Mouse (Mus musculus): ENCODE data around the gene Pnck.

- no peak for TF ChIP-seq CTCF (IDR thresholded peaks at IDR 0.05 in 2 of 3, conservative IDR thresholded peaks at IDR 0.05 in 1 of 3; ENCODE audit: control insufficient read depth in 1 of 3, insufficient read depth in 1 of 3, low read depth in 2 of 3, low read length in 3 of 3, poor library complexity in 1 of 3, severe bottlenecking in 1 of 3)
- no peak for TF ChIP-seq ZMIZ1 (IDR thresholded peaks at IDR 0.05; ENCODE audit: low read depth, low read length)
- no peak for TF ChIP-seq POLR2A (IDR thresholded peaks at IDR 0.05; ENCODE audit: control insufficient read depth in 1 of 2, insufficient read depth in 1 of 2, low read depth in 1 of 2, low read length in 2 of 2, poor library complexity in 1 of 2)
- no peak for TF ChIP-seq EP300 (IDR thresholded peaks at IDR 0.05; ENCODE audit: low read depth in 1 of 2, low read length in 2 of 2)
- no peak for TF ChIP-seq USF2 (IDR thresholded peaks at IDR 0.05; ENCODE audit: borderline replicate concordance in 1 of 2, insufficient read depth in 1 of 2, low read depth in 1 of 2, low read length in 2 of 2)
- no peak for TF ChIP-seq KAT2A (conservative IDR thresholded peaks at IDR 0.05; ENCODE audit: low read depth, low read length)
- no peak for TF ChIP-seq ZC3H11A (IDR thresholded peaks at IDR 0.05; ENCODE audit: low read depth, low read length)
- no peak for TF ChIP-seq NRF1 (IDR thresholded peaks at IDR 0.05; ENCODE audit: insufficient read depth, low read depth, low read length, poor library complexity, severe bottlenecking)
- TF ChIP-seq MAX (IDR thresholded peaks at IDR 0.05; ENCODE audit: low read length) = no peak
- TF ChIP-seq RAD21 (IDR thresholded peaks at IDR 0.05; ENCODE audit: low read depth, low read length) = no peak
Measured at GRCm38 (mm10) chrX:73658391-73658790, 1.5 kb downstream of the Pnck start.

Measured in MEL (cell line).